Mouse (Mus musculus) heart, embryonic 12.5 days (tissue): ENCODE measurements around the gene Serinc2. TPM values are rescaled to one million over a fixed set of nuclear protein-coding genes. Genes with fewer than 3 reads are reported as not detected.
A peak's percentile ranks its signal among the peaks of the same experiment; 100 is the strongest.

Experiments
- ATAC-seq: fragments of 200-750 bp; cut with Nextera tagmentation; 2 replicates; pipeline ENCODE4 v1.8.0; 2017; ENCODE audit warnings: moderate TSS enrichment, moderate library complexity; ENCODE audit not compliant: insufficient number of reproducible peaks, low FRiP score
- H3K27ac ChIP-seq: fragments of 300-500 bp; sonication (generic); 2 replicates; pipeline ENCODE4 v1.5.1; 2016; ENCODE audit warnings: mild to moderate bottlenecking, moderate library complexity; ENCODE audit not compliant: poor library complexity, severe bottlenecking
- H3K27me3 ChIP-seq: fragments of 300-500 bp; sonication (generic); replicated peaks from 2 replicates; pipeline ENCODE4 v1.6.1; 2016; ENCODE audit warnings: mild to moderate bottlenecking, moderate library complexity
- H3K36me3 ChIP-seq: fragments of 300-500 bp; sonication (generic); 2 replicates; pipeline ENCODE4 v1.6.1; 2016; ENCODE audit warnings: mild to moderate bottlenecking, moderate library complexity
- H3K4me1 ChIP-seq: fragments of 300-500 bp; sonication (generic); replicated peaks from 2 replicates; pipeline ENCODE4 v1.6.1; 2016; ENCODE audit warnings: mild to moderate bottlenecking
- H3K4me2 ChIP-seq: fragments of 300-500 bp; sonication (generic); 2 replicates; pipeline ENCODE4 v1.6.1; 2016; ENCODE audit warnings: mild to moderate bottlenecking, moderate library complexity
- H3K4me3 ChIP-seq: fragments of 300-500 bp; sonication (generic); 2 replicates; pipeline ENCODE4 v1.5.1; 2016; ENCODE audit warnings: mild to moderate bottlenecking
- H3K9ac ChIP-seq: fragments of 300-500 bp; sonication (generic); 2 replicates; pipeline ENCODE4 v1.6.1; 2016; ENCODE audit warnings: mild to moderate bottlenecking, moderate library complexity
- H3K9me3 ChIP-seq: fragments of 300-500 bp; sonication (generic); replicated peaks from 2 replicates; pipeline ENCODE4 v1.6.1; 2016; ENCODE audit warnings: mild to moderate bottlenecking, moderate library complexity
- WGBS: fragments of 180-500 bp; shearing (Covaris S2); methylation state at CpG from one replicate; pipeline ENCODE4 v1.1.7; 2016; 5-methylcytosine and 5-hydroxymethylcytosine counted together
- polyA plus RNA-seq: library from polyadenylated mRNA; unstranded; fragments of >200 nt; fragmentation: Nextera tagmentation; extraction: Ambion mirVana; gene quantifications from 2 replicates; pipeline ENCODE4 v1.2.1, GENCODE M21; 2016

Serinc2 gene
- polyA plus RNA-seq, 1 experiment from 2014 or later: 13.6 TPM

GRCm38 (mm10) chr4:130275016-130275822, 3.8 kb downstream of the Serinc2 start:
- 0 out of 2 replicates have a peak, but pooled peaks have one; percentile 45 for ATAC-seq
- peaks cover 94% of the 10 kb centered on the region for H3K27me3 ChIP-seq
- WGBS: 2% methylated on average over 61 of the region's 62 CpGs

GRCm38 (mm10) chr4:130274346-130275015, 4.5 kb downstream of the Serinc2 start:
- Histone ChIP-seq H3K4me1 (peaks cover 20% of the 10 kb centered on the region), H3K4me2 (peak overlapping the region; percentile 92), H3K9ac (peak overlapping the region; percentile 66), H3K27ac (peak overlapping the region; percentile 28; the same call in 1 of the 2 replicates), H3K27me3 (peaks cover 92% of the 10 kb centered on the region), H3K36me3 (no peaks in the 10 kb centered on the region), H3K4me3 (peak overlapping the region; percentile 56), H3K9me3 (no peaks in the 10 kb centered on the region)
- under 1% methylated on average over 28 of the region's 29 CpGs for WGBS
- ATAC-seq: no peak

More at GRCm38 (mm10) chr4:130275016-130275822, 3.8 kb downstream of the Serinc2 start:
- peak overlapping the region; percentile 92 for H3K4me2 ChIP-seq
- no peaks in the 10 kb centered on the region for H3K36me3 ChIP-seq
- H3K4me3 ChIP-seq: peak overlapping the region; percentile 56
- H3K4me1 ChIP-seq: peaks cover 20% of the 10 kb centered on the region
- H3K9me3 ChIP-seq: no peaks in the 10 kb centered on the region
- H3K9ac ChIP-seq: peak overlapping the region; percentile 66
- H3K27ac ChIP-seq: no peak overlapping the region

GRCm38 (mm10) chr4:130273698-130274345, 5.2 kb downstream of the Serinc2 start:
- peaks cover 92% of the 10 kb centered on the region for H3K27me3 ChIP-seq
- peak overlapping the region; percentile 56 for H3K4me3 ChIP-seq
- 0 out of 2 replicates have a peak, but pooled peaks have one; percentile 41 for ATAC-seq
- H3K9ac ChIP-seq: peak overlapping the region; percentile 66
- H3K4me1 ChIP-seq: peaks cover 20% of the 10 kb centered on the region
- 7% methylated on average over 11 of the region's 12 CpGs for WGBS
- H3K4me2 ChIP-seq: peak overlapping the region; percentile 92
- peak overlapping the region; percentile 28; the same call in 1 of the 2 replicates for H3K27ac ChIP-seq
- H3K9me3 ChIP-seq: no peaks in the 10 kb centered on the region
- no peaks in the 10 kb centered on the region for H3K36me3 ChIP-seq

GRCm38 (mm10) chr4:130270611-130271347, 8.2 kb downstream of the Serinc2 start:
- H3K4me2 ChIP-seq: no peak overlapping the region
- peaks cover 73% of the 10 kb centered on the region for H3K27me3 ChIP-seq
- H3K9ac ChIP-seq: no peak overlapping the region
- H3K9me3 ChIP-seq: no peaks in the 10 kb centered on the region
- H3K4me3 ChIP-seq: no peak overlapping the region
- no peak overlapping the region for H3K27ac ChIP-seq
- H3K36me3 ChIP-seq: no peaks in the 10 kb centered on the region
- no peak for ATAC-seq
- peaks cover 20% of the 10 kb centered on the region for H3K4me1 ChIP-seq
- WGBS: 71% methylated on average over 6 of the region's 6 CpGs

- H3K4me2 ChIP-seq: no peak overlapping the region
- no peak for ATAC-seq
- H3K4me3 ChIP-seq: no peak overlapping the region
- H3K27ac ChIP-seq: no peak overlapping the region
- 60% methylated on average over 8 of the region's 8 CpGs for WGBS
- no peak overlapping the region for H3K9ac ChIP-seq
- peaks cover 71% of the 10 kb centered on the region for H3K27me3 ChIP-seq
- H3K9me3 ChIP-seq: no peaks in the 10 kb centered on the region
- H3K36me3 ChIP-seq: no peaks in the 10 kb centered on the region
- peaks cover 17% of the 10 kb centered on the region for H3K4me1 ChIP-seq
Measured at GRCm38 (mm10) chr4:130270089-130270488, 8.9 kb downstream of the Serinc2 start.

GRCm38 (mm10) chr4:130268736-130269135, 10.3 kb downstream of the Serinc2 start:
- 85% methylated on average over 10 of the region's 10 CpGs for WGBS
- Histone ChIP-seq H3K4me3 (no peak overlapping the region), H3K4me2 (no peak overlapping the region), H3K36me3 (no peaks in the 10 kb centered on the region), H3K9me3 (no peaks in the 10 kb centered on the region), H3K27ac (no peak overlapping the region), H3K4me1 (peaks cover 11% of the 10 kb centered on the region), H3K27me3 (peaks cover 71% of the 10 kb centered on the region), H3K9ac (no peak overlapping the region)
- no peak for ATAC-seq

GRCm38 (mm10) chr4:130267069-130267468, 11.9 kb downstream of the Serinc2 start:
- Histone ChIP-seq H3K4me2 (no peak overlapping the region), H3K4me3 (no peak overlapping the region), H3K4me1 (peaks cover 8% of the 10 kb centered on the region; the same call in 1 of the 2 replicates), H3K36me3 (no peaks in the 10 kb centered on the region), H3K9me3 (no peaks in the 10 kb centered on the region), H3K9ac (no peak overlapping the region), H3K27me3 (peaks cover 71% of the 10 kb centered on the region), H3K27ac (no peak overlapping the region)
- ATAC-seq: no peak
- 74% methylated on average over 7 of the region's 7 CpGs for WGBS

- H3K36me3 ChIP-seq: no peaks in the 10 kb centered on the region
- H3K4me3 ChIP-seq: no peak overlapping the region
- peaks cover 8% of the 10 kb centered on the region; the same call in 1 of the 2 replicates for H3K4me1 ChIP-seq
- H3K27ac ChIP-seq: no peak overlapping the region
- 67% methylated on average over 9 of the region's 9 CpGs for WGBS
- no peak overlapping the region for H3K9ac ChIP-seq
- no peak for ATAC-seq
- peaks cover 67% of the 10 kb centered on the region for H3K27me3 ChIP-seq
- H3K9me3 ChIP-seq: no peaks in the 10 kb centered on the region
- no peak overlapping the region for H3K4me2 ChIP-seq
Measured at GRCm38 (mm10) chr4:130266601-130267000, 12.4 kb downstream of the Serinc2 start.

- Histone ChIP-seq H3K4me1 (peaks cover 8% of the 10 kb centered on the region; the same call in 1 of the 2 replicates), H3K9me3 (no peaks in the 10 kb centered on the region), H3K27me3 (peaks cover 63% of the 10 kb centered on the region), H3K4me3 (no peak overlapping the region), H3K27ac (no peak overlapping the region), H3K4me2 (peak overlapping the region; percentile 6; the same call in 1 of the 2 replicates), H3K9ac (0 out of 2 replicates have a peak overlapping the region, but pooled peaks have one; percentile 20), H3K36me3 (no peaks in the 10 kb centered on the region)
- ATAC-seq: no peak
- 21% methylated on average over 24 of the region's 24 CpGs for WGBS
Measured at GRCm38 (mm10) chr4:130264698-130265349, 14.2 kb downstream of the Serinc2 start.

GRCm38 (mm10) chr4:130264131-130264530, 14.9 kb downstream of the Serinc2 start:
- H3K9me3 ChIP-seq: no peaks in the 10 kb centered on the region
- no peak overlapping the region for H3K4me3 ChIP-seq
- H3K9ac ChIP-seq: 0 out of 2 replicates have a peak overlapping the region, but pooled peaks have one; percentile 20
- no peak for ATAC-seq
- H3K36me3 ChIP-seq: no peaks in the 10 kb centered on the region
- H3K4me1 ChIP-seq: peaks cover 8% of the 10 kb centered on the region; the same call in 1 of the 2 replicates
- peak overlapping the region; percentile 6; the same call in 1 of the 2 replicates for H3K4me2 ChIP-seq
- WGBS: 36% methylated on average over 11 of the region's 11 CpGs
- peaks cover 64% of the 10 kb centered on the region for H3K27me3 ChIP-seq
- no peak overlapping the region for H3K27ac ChIP-seq
